Mouse (Mus musculus) skeletal muscle tissue, adult 2 months (tissue): ENCODE results near the gene 2410137M14Rik.
"Not testable (repeated sequence)": the region's sequence is repeated elsewhere in the genome, so short reads cannot be mapped to it uniquely, and the experiment has no call there.

Experiments
- DNase-seq: peaks from one replicate; pipeline ENCODE4 v3.0.0-alpha.2; 2012; ENCODE audit warnings: low read depth, low spot score

Gene 2410137M14Rik

DNA sequence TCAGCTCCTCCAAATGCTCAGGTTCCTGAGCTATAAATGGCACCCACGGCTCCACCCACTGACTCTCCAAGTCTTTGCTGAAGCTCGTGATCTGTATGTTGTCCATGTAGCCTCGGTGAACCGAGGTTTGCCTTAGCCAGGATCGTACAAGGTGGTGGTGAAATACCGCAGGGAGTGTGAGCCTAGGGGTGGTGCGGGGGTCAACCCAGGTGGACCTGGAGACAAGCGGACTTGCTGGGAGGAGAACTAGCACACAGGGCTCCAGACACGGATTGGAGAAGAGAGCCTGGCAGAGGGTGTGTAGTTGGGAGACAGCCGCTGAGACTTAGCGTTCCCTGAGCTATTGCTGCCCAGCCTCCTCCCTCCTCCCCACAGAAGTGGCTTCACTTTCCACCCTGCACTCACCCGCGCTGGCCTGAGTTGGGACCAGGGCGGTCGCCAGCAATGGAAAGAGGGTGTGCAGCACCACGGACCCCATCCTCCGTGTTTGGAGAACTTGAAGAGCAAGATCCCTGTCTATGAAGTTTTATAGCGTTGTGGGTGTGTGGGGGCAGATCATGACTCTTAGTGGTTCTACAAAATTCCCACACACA lies at the start of gene 2410137M14Rik:
Gene 2410137M14Rik, minus strand, starts transcription at position 17 of the 593 bp plus-strand sequence.
- DNase-seq: peak; percentile 40

DNA sequence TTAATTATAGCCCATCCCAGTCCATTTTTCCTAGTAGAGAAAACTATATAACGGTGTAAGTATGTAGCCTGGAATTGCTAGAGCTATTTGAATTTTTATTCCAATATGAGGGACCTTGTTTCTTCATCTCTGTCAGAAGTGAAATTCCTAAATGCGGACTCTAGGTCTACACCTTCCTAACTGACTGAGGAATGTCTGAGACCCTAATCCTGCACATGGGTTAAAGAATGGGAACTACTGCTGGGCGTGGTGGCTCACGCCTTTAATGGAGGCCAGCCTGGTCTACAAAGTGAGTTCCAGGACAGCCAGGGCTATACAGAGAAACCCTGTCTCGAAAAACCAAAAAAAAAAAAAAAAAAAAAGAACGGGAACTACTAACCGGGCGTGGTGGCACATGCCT lies 48.1 kb upstream of the 2410137M14Rik start:
- no peak for DNase-seq

DNA sequence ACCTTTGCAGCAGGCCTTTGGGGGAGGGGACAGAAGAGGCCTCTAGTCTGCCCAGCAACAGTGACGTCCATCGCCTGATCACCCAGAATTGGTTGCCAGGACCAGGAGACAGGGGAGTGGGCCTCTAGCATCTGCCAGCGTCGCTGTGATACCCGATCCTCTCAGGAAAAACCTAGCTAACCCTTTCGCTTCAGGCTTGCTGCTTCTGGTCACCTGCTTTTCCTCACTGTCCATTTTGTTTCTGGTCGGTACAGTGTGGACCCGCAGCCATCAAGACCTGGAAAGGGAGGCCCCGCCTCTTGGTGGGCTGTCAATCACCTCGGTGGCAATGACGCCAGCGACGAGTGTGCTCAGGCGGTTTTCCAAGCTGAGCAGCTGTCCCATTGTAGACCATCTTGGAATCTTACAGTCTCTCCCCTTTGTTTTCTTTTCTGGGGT lies 47.7 kb upstream of the 2410137M14Rik start:
- peak; percentile 81 for DNase-seq

DNA sequence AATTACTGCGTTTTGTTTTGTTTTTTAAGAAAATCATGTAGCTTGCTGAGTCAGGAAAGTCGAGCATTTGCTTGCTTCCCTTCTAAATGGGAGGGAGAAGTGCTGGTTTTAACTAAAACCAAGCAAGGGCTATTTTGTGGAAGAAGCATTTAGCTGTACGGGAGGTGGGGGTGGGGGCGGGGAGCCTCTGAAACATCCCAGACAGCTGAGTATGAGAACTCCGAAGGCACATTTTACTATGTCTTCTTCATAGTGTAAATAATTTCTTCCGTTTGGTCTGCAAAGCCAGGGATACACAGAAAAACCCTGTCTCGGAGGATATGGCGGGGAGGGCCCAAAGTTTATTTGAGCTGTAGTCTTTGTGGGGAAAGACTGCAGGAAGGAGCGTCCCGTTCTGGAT lies 47.2 kb upstream of the 2410137M14Rik start:
- no peak for DNase-seq

DNA sequence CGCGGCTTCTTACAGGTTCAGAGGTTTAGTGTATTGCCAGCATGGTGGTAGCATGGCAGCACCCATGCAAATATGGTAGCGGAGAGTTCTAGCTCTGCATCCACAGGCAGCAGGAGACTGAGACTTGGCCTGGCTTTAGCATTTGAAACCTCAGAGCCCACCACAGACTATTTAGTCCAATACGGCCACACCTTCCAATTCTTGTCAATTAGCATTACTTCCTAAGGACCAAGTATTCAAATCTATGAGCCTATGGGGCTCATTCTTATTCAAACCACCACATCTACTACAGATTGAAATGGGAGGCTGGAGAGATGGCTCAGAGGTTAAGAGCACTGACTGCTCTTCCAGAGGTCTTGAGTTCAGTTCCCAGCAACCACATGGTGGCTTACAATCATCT lies 46.4 kb upstream of the 2410137M14Rik start:
- DNase-seq: no peak

DNA sequence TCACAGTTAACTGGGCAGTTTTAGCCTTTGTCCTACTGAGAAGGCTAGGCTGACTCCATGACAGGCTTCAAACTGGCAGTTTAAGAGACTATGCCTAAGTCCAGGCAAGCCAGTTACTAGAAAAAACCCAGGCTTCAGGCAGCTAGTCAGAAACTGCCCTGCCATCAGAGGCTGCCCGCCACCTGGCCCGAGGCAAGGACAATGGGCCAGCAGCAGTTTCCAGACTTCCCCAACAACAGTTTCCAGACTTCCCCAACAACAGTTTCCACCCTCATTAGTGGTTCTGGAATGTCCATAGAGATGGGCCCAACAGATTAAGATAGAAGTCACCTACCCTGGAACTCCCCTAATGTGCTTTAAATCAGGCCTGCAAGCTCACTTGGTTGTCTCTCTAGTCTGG lies 45.4 kb upstream of the 2410137M14Rik start:
- no peak for DNase-seq

DNA sequence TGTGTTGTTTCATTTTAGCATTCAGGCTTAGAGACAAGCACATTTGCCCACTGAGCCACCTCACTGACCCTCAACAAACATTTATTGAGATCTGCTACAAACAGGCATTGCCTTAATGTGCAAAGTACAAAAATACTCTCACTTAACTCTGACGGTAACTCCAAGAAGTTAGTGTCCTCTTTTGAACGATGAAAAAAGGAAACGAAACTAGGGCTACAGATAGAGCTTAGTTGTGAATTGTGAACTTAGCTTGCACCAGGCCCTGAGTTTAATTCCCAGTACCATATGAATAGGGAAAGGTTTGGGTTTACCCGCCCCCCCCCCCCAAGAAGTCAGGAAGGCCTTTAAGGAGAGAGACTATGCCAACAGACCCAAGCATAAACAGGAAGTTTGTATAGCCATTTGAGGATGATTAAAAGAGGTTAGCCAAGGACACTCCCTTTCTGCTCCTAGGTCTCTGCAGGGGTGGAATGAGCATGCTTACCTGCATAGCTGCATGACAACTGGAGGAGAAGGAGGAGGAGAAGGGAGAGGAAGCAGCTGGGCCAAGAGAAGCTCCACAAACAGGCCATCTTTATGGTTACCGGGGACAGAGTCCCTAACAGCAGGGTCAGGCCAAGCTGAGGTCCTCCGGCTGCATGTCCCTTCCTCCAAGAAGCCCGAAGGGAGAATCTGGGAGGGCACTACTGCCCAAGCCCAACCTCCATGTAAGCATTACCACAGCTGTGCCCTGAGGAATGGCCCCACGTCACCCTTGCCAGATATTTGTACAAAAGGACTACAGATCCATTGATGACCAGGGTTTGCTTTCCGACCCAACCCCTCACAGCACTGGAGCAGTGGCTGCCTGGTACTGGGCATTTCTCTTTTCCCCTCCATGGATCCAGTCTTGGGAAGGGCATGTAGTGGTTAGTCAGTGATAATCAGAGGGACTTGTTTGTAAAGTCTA lies 41.9 kb upstream of the 2410137M14Rik start, which contains the start of gene Mog:
Gene Mog, minus strand, starts transcription at position 771 of the 949 bp plus-strand sequence.
- no peak for DNase-seq

DNA sequence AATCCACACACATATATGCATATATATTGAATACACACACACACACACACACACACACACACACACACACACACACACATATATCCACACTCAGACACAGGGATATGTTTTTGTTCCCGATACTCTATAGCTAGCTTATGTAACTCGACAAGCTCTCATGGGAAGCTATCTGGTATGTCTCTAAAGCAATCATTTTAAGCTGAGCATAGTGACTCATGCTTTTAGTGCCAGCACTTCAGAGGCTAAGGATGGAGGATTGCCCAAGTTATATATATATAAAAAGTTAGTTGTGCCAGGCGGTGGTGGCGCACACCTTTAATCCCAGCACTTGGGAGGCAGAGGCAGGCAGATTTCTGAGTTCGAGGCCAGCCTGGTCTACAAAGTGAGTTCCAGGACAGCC lies 38.2 kb upstream of the 2410137M14Rik start:
- DNase-seq: not testable (repeated sequence)

DNA sequence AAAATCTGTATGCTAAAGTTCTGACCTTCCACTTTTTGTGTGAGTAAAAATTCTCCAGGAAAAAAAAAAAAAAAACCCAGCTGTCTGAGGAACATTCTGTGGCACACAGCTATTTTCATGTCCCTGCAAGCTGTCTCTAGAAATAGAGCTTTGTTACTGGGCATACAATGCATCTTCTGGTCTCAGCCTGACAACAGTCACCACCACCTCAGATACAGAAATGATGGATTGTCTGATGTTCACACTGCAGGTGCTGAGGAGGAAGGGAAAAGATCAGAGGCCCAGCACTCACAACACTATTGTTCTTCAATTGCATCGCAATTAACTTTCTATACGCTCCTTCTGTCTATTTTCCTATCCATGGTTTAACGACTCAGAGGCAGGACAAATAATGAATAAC lies 37.3 kb upstream of the 2410137M14Rik start:
- DNase-seq: no peak

DNA sequence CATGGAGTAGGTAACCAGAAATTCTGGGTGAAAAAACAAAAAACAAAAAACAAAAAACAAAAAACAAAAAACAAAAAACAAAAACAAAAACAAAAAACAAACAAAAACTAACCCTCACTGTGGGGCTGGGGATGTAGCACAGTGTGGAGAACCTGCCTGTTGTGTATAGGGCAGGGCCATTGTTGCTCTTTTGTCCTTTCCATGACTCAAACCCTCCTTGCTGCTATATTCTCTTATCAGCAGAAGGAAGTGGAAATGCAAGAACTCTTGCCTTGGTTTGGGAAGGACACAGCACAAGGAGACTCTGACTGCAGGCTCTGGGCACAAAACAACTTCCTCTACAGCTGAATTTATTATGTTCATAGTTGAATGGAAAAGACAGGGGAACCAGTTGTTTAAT lies 35.3 kb upstream of the 2410137M14Rik start:
- DNase-seq: no peak

DNA sequence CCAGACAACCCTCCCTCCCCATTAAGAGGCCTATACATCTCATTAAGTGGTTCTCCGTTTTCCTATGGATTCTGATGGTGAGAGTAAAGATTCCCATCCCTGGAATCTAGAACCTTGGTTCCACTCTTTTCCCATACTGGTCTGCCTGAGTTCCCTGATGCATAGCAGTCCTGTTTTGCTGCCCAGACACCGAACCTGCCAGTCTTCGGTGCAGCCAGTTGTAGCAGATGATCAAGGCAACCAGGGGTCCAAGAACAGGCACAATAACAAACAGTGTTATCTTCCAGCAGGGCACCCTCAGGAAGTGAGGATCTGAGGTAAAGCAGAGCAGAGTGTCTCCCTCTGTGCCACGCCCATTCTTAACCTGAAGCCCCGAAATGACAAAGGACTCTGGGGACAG lies 31.1 kb upstream of the 2410137M14Rik start:
- no peak for DNase-seq

DNA sequence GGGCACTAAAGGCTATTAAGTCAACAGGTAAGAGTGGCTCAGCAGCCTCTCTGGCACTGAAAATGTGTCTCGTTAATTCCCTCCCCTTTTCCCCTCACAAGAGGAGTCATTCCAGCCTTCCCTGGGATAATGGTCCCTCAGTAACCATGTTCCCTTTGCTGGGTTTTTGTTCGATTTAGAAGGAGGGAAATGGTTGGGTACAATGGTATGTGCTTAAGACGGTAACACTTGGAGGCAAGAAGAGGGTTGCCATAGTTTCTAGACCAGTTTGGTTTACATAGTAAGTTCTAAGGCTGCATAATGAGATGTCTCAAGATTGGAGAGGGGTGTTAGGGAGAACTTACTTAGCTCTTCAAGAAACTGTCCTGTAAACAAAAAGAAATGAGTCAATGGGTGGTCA lies 30.7 kb upstream of the 2410137M14Rik start:
- DNase-seq: no peak

DNA sequence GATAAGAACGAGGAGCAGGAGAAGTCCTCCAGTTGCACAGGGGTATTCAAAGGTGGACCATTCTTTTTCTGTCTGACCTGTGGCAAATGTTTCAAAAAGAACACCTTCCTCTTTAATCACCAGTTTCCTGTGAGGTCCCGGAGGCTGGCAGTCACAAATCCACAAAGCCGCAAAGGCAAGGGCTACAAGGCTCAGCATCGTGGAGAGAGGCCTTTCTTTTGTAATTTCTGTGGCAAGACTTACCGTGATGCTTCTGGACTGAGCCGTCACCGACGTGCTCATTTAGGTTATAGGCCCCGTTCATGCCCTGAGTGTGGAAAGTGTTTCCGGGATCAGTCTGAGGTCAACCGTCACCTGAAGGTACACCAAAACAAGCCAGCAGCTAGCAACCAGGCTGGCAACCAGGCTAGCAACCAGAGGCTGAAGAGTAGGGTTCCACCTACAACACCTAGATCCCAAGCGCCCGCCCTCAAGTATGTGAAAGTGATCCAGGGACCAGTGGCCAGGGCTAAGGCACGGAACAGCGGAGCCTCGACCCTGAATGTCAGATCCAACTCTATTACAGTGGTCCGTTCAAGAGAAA lies 28.5 kb upstream of the 2410137M14Rik start:
- no peak for DNase-seq

DNA sequence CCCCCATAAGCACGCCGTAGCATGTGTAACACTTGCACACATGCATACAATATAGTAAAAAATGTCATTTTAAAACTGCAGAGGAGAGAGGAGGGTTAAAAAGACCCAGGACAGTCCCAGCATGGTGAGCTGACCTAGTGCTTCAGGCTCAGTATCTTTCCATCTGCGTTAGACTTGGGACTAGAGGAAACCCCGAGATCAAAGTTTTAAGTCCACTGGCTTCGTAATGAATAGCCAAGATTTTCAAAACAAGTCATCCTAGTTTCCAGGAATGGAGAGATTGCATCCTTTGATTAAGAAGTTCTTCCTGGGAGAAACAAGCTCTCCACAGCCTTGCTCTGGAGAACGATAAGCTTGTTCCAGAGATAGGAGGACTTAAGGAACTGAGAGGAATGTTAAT lies 27.1 kb upstream of the 2410137M14Rik start:
- no peak for DNase-seq

DNA sequence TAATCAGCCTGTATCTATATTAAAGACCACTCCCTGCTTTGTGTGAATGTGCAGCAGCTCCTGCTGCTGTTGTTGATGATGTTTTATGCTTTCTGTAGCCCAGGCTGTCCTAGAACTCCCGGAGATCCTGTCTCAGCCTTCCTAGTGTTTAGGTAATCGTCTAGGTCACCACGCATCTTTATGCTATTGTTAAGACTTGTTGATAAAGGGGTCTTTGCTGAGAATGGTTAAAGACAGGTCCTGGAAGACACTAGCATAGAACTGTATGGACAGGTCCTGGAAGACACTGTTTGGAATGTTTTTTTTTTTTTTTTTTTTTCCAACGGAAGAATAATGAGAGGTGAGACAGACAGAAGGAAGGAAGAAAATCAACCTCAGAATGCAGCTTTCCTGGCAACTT lies 22.3 kb upstream of the 2410137M14Rik start:
- no peak for DNase-seq

DNA sequence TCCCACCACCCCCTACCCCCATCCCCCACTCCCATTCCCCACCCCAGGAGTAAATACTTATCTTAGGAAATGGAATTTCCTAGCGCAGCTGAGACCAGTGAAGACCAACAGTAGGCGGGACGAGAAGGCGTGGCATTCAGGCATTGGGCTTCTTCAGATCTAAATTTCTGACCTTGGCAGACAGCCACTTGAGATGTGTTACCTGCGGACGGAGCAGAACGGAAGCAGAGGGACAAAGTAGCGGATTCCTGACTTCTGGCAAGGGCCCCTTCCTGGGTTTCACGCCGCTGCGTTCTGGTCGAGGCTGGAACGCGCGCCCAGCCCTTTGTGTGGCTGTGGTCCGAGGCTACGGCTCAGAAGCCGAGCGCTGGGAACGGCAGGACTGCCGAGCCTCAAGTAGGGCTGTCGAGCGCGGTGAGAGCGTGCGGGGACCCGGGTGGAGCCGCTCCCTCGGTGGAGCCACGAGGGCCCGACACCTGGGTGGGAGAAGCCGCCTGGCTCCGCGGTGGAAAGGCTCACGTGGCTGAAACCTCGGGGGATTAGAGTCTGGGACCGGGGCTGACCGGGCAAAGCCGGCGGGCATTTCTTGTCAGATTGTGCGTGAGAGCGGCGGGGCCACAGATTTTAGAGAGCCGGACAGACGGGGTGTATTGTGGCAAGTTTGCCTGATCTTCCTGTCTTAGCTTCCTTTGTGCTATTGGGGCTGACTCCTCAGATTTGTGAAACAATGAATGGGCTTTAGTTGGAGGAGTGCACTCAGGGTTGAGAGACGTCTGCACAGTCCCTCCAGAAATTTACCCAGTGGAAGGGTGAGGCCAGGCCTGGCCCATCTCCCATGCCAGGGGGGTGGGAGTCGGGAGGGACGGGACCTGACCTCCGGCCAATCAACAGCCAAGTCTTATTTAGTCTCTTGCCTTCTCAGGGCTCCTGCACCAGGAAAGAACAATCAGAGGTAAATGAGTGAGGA lies 21.6 kb upstream of the 2410137M14Rik start:
- DNase-seq: no peak

DNA sequence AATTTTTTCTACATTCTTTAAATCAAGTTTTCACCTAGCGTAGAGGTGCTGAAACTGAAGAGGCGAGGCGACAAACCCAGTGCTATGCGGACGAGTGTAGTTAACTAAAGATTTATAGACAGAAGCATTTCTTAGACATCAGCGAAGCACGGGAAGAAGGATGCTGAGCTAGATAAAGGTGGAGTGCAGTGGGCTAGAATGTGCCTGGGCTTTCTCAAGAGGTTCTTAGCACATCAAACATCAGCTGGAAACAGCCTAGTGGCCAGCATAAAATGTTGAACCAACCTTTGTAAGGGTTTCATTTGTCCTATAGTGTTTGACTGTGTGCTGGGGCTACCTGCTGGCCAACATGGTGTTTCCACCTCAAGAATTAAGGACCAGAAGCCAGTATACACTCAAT lies 19.8 kb upstream of the 2410137M14Rik start, which contains the start of gene Zfp57:
Gene Zfp57, plus strand, starts transcription at position 301 of the 400 bp plus-strand sequence.
- no peak for DNase-seq

DNA sequence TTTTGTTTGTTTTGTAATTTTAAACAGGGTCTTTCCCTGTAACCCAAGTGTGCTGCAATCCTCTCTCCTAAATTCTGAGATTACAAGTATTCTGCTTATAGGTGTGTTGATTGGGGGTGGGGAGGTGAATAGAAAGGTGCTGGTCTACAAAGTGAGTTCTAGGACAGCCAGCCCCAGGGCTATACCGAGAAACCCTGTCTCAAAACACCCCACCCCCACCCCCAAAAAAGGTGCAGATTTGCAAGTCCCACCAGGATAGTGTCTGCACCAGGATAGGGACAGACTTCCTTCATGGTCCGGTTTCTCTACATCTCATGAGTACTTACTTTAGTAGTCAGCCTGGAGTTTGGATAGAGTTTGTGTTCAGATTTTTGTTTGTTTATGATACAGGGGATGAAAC lies 17.4 kb upstream of the 2410137M14Rik start:
- DNase-seq: no peak

DNA sequence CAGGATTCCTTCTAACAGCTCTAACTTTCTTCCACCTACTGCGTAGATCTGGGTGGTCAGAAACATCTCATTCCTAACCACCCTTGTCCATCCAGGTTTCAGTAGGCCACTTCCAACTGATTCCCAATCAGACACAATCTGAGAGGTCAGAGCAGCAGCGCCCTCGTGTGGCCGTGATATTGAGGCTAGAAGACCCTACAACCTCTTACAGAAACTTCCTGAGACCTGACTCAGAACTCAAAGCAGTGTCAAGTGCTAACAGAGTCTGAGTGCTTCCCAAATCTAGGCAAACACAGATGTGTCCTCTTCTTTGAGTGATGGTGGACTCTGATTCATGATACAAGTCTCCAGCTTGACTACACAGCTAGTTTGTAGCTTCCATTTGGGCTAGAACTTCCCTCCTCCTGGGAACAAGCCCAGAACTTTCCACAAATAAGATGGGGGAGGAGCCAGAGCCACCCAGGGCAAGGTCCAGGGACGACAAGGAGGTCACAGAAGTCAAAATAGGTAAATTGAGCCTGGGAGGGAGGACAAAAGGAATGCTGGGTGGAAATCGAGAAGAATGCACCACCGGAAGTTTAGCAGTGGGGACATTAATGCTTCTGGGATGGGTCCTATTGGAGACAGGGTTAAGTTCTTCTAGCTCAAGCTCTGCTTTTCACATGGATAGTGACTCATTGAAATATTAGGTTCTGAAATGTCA lies 16.1 kb upstream of the 2410137M14Rik start:
- peak; percentile 30 for DNase-seq

DNA sequence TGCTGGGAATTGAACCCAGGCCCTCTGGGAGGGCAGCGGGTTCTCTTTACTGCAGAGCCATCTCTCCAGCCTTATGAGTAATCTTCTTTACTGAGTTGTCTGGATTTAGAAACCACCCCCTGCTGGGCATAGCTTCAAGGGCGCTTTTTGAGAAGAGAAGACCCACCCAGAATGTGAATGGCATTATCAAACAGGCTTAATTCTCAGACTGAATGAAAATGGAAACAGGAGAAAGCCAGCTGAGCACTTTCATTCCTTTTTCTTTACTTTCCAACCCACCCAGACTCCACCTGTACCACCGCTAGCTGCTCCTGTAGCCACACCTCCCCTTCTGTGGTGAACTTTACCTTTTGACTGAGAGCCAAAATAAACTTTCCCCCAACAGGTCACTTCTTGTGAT lies 14.4 kb upstream of the 2410137M14Rik start:
- no peak for DNase-seq

DNA sequence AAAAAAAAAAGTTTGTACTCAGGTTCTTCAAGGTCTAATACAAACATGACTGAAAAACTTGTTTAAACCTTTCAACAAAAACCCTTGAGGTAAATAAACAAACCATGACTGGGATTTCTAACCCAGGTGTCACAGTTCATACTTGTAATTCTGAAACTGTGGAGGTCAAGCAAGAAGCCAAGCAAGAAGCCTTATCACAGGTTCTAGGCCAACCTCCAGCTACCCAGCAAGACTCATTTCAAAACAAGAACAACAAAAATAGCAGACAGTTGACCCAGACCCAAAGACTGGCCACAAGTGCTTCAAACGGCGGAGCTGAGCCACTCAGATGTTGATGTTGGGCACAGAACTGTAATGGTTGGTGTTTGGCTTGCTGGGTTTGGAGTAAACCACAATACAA lies 13.5 kb upstream of the 2410137M14Rik start:
- DNase-seq: no peak
